21 mouse cellular contexts compared by ENCODE assay signal in the genomic region with DNA sequence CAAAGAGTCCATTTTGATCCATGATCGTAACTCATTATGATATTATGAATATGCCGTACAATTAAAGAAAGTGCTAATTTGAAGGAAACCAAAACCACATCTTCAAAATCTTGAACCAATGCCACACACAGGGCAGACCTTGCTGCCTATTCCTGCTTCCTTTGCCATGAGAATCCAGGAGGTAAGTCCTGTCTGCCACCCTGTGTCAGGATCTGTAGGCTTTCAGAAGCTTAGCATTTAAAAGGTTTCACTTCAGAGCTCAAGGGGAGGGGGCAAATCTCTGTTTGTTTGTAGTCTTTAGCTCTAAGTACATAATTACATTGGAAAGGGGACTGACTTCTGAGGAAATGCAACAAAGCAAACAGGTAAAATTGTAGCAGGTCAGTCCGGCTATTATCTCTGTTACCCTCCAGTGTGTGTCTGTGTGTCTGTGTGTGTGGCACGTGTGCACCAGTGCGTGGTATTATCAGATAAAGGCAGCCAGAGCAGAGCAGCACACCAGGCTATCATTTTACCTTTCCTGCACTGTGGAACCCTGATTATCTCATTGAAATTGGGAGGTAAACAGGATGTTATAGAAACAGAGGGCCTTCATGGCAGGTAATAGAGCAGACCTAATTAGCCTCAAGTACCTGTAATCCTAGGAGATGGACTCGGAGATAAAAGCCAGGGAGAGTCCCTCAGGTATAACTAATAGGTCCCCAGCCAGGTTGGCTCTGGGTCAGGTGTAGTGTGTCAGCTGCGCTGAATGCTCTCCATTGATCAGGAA.
DNase-seq lines count a peak whose midpoint lies in the region; ATAC-seq and TF ChIP-seq lines count a peak whose summit lies in the region.
"Had no signal": no experiment of that assay in that cellular context is flagged by ENCODE, and none has a peak within 500 bp of the region (broad histone marks: within the 10 kb centered on the region; RNA-seq: fewer than 3 reads in every experiment).

No protein-coding gene starts in this region.

- no peaks in the 10 kb centered on the region for H3K9me3 ChIP-seq in kidney, embryonic 15.5 days (replicated peaks)
- no peaks in the 10 kb centered on the region for H3K9me3 ChIP-seq in MEL (replicated peaks; ENCODE audit: insufficient read depth, low read length)
- H3K9me3 ChIP-seq in embryonic facial prominence, embryonic 15.5 days (replicated peaks), result no peaks in the 10 kb centered on the region
- H3K9me3 ChIP-seq: heart, embryonic 10.5 days; stomach, embryonic 15.5 days had no signal

- peak; percentile 70 for ATAC-seq in kidney, embryonic 15.5 days (replicated peaks; ENCODE audit: low FRiP score)
- peak; percentile 89 for ATAC-seq in embryonic facial prominence, embryonic 15.5 days (ENCODE audit: insufficient number of reproducible peaks, low FRiP score, low TSS enrichment, low read depth)
- ATAC-seq: activated CD4-positive, CD25-positive, alpha-beta regulatory T cell, adult 4 months had no signal

- no peaks in the 10 kb centered on the region for H3K27me3 ChIP-seq in cerebellum, adult 2 months (ENCODE audit: control insufficient read depth, insufficient read depth, low read length)
- peaks cover 11% of the 10 kb centered on the region; the same call in 1 of the 2 replicates for H3K27me3 ChIP-seq in kidney, embryonic 15.5 days
- H3K27me3 ChIP-seq in MEL (ENCODE audit: control insufficient read depth in 1 of 2, insufficient read depth in 2 of 2, low read length in 2 of 2), result no peaks in the 10 kb centered on the region
- H3K27me3 ChIP-seq in embryonic facial prominence, embryonic 15.5 days, result no peaks in the 10 kb centered on the region
- H3K27me3 ChIP-seq: CH12.LX; stomach, embryonic 15.5 days had no signal

- no peak for TF ChIP-seq CTCF in cerebellum, adult 2 months (IDR thresholded peaks at IDR 0.05; ENCODE audit: borderline replicate concordance, insufficient read depth, low read depth, low read length)
- no peak for TF ChIP-seq CTCF in MEL (IDR thresholded peaks at IDR 0.05 in 2 of 3, conservative IDR thresholded peaks at IDR 0.05 in 1 of 3; ENCODE audit: control insufficient read depth in 1 of 3, insufficient read depth in 1 of 3, low read depth in 2 of 3, low read length in 3 of 3, poor library complexity in 1 of 3, severe bottlenecking in 1 of 3)
- TF ChIP-seq CTCF in layer of hippocampus, adult 2 months (conservative IDR thresholded peaks at IDR 0.05), result no peak

- DNase-seq in cerebellum, postnatal 14 days, result peak; percentile 5 to 9
- no peak for DNase-seq in cerebellum, adult 2 months
- no peak for DNase-seq in kidney, adult 9 months
- peak; percentile 26 for DNase-seq in MEL (ENCODE audit: low read depth, low spot score)
- DNase-seq in gastrocnemius, postnatal 14 days, result no peak
- DNase-seq in layer of hippocampus, adult 2 months (ENCODE audit: low spot score in 2 of 2), result no peak
- DNase-seq: adrenal gland, postnatal 36 days; cerebellum, postnatal 36 days; gastrocnemius, postnatal 25 days; heart, postnatal 4 days; kidney, adult 2 months; lung, adult 18-20 months; lung, postnatal 4 days; spleen, adult 18-20 months had no signal

- no peak overlapping the region for H3K4me3 ChIP-seq in cerebellum, adult 2 months (replicated peaks; ENCODE audit: insufficient read depth, low read depth, low read length)
- H3K4me3 ChIP-seq in kidney, embryonic 15.5 days (replicated peaks), result no peak overlapping the region
- H3K4me3 ChIP-seq in MEL (ENCODE audit: control insufficient read depth in 1 of 2, insufficient read depth in 1 of 2, low read depth in 2 of 2, low read length in 2 of 2), result no peak overlapping the region
- H3K4me3 ChIP-seq in embryonic facial prominence, embryonic 15.5 days (replicated peaks), result no peak overlapping the region
- H3K4me3 ChIP-seq in layer of hippocampus, adult 2 months, result no peak overlapping the region
- H3K4me3 ChIP-seq: erythroblast, embryonic 14.5 days; heart, embryonic 10.5 days; stomach, embryonic 15.5 days had no signal

- H3K4me1 ChIP-seq in cerebellum, adult 2 months (ENCODE audit: control insufficient read depth, insufficient read depth, low read length), result no peaks in the 10 kb centered on the region
- peaks cover 5% of the 10 kb centered on the region; the same call in 1 of the 2 replicates for H3K4me1 ChIP-seq in kidney, embryonic 15.5 days
- H3K4me1 ChIP-seq in MEL (ENCODE audit: control insufficient read depth in 1 of 2, insufficient read depth in 2 of 2, low read length in 2 of 2), result no peaks in the 10 kb centered on the region; a peak in 1 of 4 replicates
- H3K4me1 ChIP-seq in embryonic facial prominence, embryonic 15.5 days, result no peaks in the 10 kb centered on the region
- H3K4me1 ChIP-seq: heart, embryonic 10.5 days; stomach, embryonic 15.5 days had no signal

- 60% methylated on average over 7 of the region's 7 CpGs for WGBS in cerebellum, adult 2 months
- WGBS in kidney, embryonic 15.5 days, result 54% methylated on average over 7 of the region's 7 CpGs
- WGBS in embryonic facial prominence, embryonic 15.5 days, result 46% methylated on average over 7 of the region's 7 CpGs

- no peak overlapping the region for H3K9ac ChIP-seq in kidney, embryonic 15.5 days
- H3K9ac ChIP-seq in MEL (ENCODE audit: control insufficient read depth, low read depth, low read length, poor library complexity, severe bottlenecking), result no peak overlapping the region
- H3K9ac ChIP-seq in embryonic facial prominence, embryonic 15.5 days, result no peak overlapping the region
- H3K9ac ChIP-seq: stomach, embryonic 15.5 days had no signal

- no peak overlapping the region for H3K4me2 ChIP-seq in kidney, embryonic 15.5 days
- H3K4me2 ChIP-seq in embryonic facial prominence, embryonic 15.5 days (replicated peaks), result no peak overlapping the region
- H3K4me2 ChIP-seq: stomach, embryonic 15.5 days had no signal

- H3K27ac ChIP-seq in cerebellum, adult 2 months (ENCODE audit: insufficient read depth, low read length), result no peak overlapping the region
- H3K27ac ChIP-seq in kidney, embryonic 15.5 days, result no peak overlapping the region
- H3K27ac ChIP-seq in MEL (ENCODE audit: control insufficient read depth, low read depth, low read length), result no peak overlapping the region
- no peak overlapping the region for H3K27ac ChIP-seq in embryonic facial prominence, embryonic 15.5 days (replicated peaks)
- H3K27ac ChIP-seq in layer of hippocampus, adult 2 months, result no peak overlapping the region
- H3K27ac ChIP-seq: heart, embryonic 10.5 days; stomach, embryonic 15.5 days had no signal

- TF ChIP-seq RAD21 in MEL (IDR thresholded peaks at IDR 0.05; ENCODE audit: low read depth, low read length), result no peak

- intact Hi-C loops in gastrocnemius, postnatal 14 days (cut with DNase I; ENCODE audit: low total_unique reads), result no loop called here

- H3K36me3 ChIP-seq in kidney, embryonic 15.5 days, result no peaks in the 10 kb centered on the region
- H3K36me3 ChIP-seq in MEL (ENCODE audit: control insufficient read depth in 1 of 2, insufficient read depth in 2 of 2, low read length in 2 of 2), result peaks cover 0 to 2% of the 10 kb centered on the region in 2 experiments; a peak in 2 of 4 replicates
- H3K36me3 ChIP-seq in embryonic facial prominence, embryonic 15.5 days, result no peaks in the 10 kb centered on the region
- H3K36me3 ChIP-seq: heart, embryonic 10.5 days; stomach, embryonic 15.5 days had no signal

- TF ChIP-seq POLR2A in cerebellum, adult 2 months (IDR thresholded peaks at IDR 0.05; ENCODE audit: borderline replicate concordance, insufficient read depth, low read length), result no peak
- TF ChIP-seq POLR2A in MEL (IDR thresholded peaks at IDR 0.05; ENCODE audit: control insufficient read depth in 1 of 2, insufficient read depth in 1 of 2, low read depth in 1 of 2, low read length in 2 of 2, poor library complexity in 1 of 2), result no peak

- TF ChIP-seq EP300 in MEL (IDR thresholded peaks at IDR 0.05; ENCODE audit: low read depth in 1 of 2, low read length in 2 of 2), result no peak

- no peaks in the 10 kb centered on the region for H3K79me2 ChIP-seq in MEL (ENCODE audit: control insufficient read depth, insufficient read depth, low read length, poor library complexity)

TF ChIP-seq in MEL, 35 proteins besides CTCF, POLR2A, EP300 and RAD21:
- no peak for TF ChIP-seq E2F4 (IDR thresholded peaks at IDR 0.05; ENCODE audit: borderline replicate concordance, low read depth, low read length)
- TF ChIP-seq GATA1 (IDR thresholded peaks at IDR 0.05; ENCODE audit: low read depth, low read length), result peak; percentile 34; the same call in 1 of the 2 replicates
- no peak for TF ChIP-seq SMC3 (IDR thresholded peaks at IDR 0.05; ENCODE audit: low read depth, low read length)
- peak; percentile 57; the same call in 1 of the 2 replicates for TF ChIP-seq USF1 (IDR thresholded peaks at IDR 0.05; ENCODE audit: low read depth, low read length)
- TF ChIP-seq MAX (IDR thresholded peaks at IDR 0.05; ENCODE audit: low read length), result no peak
- TF ChIP-seq BHLHE40 (IDR thresholded peaks at IDR 0.05; ENCODE audit: borderline replicate concordance, low read depth, low read length), result peak; percentile 95
- TF ChIP-seq TBP (IDR thresholded peaks at IDR 0.05; ENCODE audit: low read depth, low read length), result no peak
- no peak for TF ChIP-seq UBTF (IDR thresholded peaks at IDR 0.05; ENCODE audit: borderline replicate concordance, insufficient read depth, low read depth, low read length)
- TF ChIP-seq ELF1 (IDR thresholded peaks at IDR 0.05; ENCODE audit: low read depth, low read length), result no peak

Comparison
In these comparisons a context has a peak if more than half of its experiments do, and no peak if none do; other contexts are left out.
1. DNase-seq: peak in cerebellum, postnatal 14 days (2 of 2) and MEL (single experiment); none in cerebellum, adult 2 months (0 of 2), kidney, adult 9 months (single experiment), gastrocnemius, postnatal 14 days (single experiment) and layer of hippocampus, adult 2 months (0 of 2).